Mouse (Mus musculus) embryo, embryonic 10 days (tissue): ENCODE measurements around the gene Elavl1.

Source experiments
- DNase-seq: peaks from one replicate; pipeline ENCODE4 v3.0.0-alpha.2; 2015; ENCODE audit warnings: low spot score

Elavl1 gene

GRCm38 (mm10) chr8:4321031-4321430, 4.2 kb downstream of the Elavl1 start:
- DNase-seq, result no peak

GRCm38 (mm10) chr8:4320404-4320803, 4.8 kb downstream of the Elavl1 start:
- no peak for DNase-seq

DNA sequence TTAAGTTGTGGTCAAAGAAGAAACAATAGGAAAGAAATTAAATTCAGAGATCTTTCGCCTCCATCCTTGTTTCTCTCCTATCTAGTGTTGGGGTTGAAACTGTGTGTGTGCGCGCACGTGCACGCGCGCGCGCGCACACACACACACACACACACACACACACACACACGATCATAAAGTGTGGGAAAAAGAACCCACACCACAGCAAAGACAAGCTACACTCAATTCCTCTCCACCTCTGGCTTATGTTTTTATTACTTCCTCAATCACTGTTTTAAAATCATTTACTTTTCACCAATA, 5.7 kb downstream of the Elavl1 start:
- no peak for DNase-seq

GRCm38 (mm10) chr8:4318796-4319572, 6.2 kb downstream of the Elavl1 start:
- DNase-seq, result no peak

DNA sequence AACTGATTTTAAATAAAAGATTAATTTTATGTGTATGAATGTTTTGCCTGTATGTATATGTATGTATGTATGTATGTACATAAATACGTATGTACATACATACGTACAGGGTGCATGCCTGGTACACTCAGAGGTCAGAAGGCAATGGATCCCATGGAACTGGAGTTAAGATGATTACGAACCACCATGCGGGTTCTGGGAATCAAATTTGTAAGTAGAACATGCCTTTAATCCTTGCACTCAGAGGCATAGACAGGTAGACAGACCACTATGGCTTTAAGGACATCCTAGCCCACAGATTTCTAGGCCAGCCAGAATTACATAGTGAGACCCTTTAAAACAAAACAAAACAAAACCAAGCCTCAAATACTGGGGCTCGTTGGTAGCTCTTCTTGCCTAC, 7.1 kb downstream of the Elavl1 start:
- DNase-seq, result no peak

GRCm38 (mm10) chr8:4314852-4315251, 10.4 kb downstream of the Elavl1 start:
- no peak for DNase-seq

DNA sequence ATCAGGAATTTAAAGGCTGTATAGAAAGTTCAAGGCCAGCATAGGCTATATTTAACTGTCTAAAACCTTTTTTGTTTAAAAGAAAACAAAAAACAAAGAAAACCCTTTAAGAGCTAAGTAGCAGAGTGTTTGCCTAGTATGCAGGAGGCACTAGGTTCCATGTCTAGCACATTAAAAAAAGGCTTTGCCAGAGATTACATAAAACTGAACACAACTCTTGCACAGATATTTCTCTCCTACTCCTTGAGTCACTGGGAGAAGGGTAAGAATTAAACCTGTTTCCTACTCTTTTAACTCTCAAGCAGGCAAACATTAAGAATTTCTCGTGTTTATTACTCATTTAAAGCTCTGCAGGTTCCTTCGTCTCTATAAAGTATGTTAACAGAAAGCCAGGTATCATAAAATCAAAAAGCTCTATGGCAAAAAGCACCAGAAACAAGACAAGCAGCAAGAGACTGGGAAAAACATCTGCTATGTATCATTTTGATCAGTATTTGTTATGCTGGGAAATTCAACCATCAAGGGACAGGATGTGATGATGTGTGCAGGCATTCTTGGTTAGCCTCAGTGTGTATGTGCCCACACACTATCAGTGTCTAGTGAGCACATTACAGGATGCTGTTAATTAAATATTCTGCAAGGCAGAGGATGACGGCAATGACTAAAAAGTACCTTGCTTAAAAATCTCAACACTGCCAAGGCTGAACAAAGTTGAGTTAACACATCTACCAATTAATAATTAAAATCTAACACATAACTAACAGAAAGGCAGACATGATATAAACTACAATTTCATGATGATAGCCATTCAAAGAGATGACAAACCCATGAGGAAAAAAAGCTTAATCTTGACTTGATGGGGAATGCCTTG, 11.7 kb downstream of the Elavl1 start:
- DNase-seq, result no peak

DNA sequence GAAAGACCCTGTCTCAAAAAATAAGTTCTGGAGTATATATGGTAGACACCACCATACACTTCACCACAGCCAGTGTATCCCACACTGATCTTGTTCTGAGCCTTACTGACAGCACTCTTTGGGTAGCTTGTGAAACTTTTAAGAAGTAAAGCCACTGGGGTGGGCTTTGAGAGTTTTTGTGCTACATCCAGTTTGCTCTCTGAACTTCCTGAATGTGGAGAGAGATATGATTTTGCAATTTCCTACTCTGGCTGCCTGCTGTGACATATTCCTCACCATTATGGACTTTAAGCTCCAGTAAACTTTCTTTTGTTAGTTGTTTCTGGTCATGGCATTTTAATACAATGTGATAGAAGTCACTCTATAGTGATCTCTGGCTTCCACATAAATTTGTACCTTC, 13.1 kb downstream of the Elavl1 start:
- no peak for DNase-seq

DNA sequence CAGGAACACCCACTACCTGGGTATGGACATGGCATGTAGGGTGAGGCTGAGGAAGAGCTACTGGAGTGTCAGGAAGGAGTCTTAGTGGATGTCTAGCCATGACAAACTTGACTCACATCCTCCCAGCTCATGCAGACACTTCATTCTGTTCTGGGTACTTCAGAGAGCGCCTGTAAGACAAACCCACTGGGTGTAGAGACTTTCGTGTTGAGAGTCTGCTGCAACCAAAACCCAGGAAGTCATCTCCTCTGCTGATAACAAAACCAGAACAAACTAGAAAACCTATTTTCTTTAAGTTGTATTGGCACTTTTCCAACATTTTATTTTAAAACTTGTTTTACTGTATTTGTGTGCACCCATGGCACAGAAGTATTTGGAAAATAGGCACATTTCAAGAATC, 19.4 kb downstream of the Elavl1 start:
- DNase-seq, result no peak

DNA sequence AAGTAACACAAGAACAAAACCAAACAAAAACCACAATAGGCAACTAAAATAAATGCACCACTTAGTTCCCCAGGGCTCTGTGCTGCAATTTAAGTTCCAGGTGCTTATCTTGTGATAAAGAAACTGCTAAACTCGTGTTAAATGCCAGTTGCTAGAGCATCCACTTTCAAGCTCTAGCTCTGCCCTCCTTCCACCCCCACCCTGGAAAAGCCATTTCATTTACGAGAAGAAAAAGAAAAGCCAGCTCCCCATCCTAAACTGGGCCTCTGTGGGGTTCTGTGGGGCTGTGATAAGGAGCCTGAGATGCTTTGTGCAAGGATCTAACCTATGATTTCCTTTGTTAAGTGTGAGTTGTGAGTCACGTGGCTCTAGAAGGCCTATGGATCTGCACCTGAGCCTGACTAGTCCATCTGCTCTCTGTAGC, 21.1 kb downstream of the Elavl1 start:
- no peak for DNase-seq

DNA sequence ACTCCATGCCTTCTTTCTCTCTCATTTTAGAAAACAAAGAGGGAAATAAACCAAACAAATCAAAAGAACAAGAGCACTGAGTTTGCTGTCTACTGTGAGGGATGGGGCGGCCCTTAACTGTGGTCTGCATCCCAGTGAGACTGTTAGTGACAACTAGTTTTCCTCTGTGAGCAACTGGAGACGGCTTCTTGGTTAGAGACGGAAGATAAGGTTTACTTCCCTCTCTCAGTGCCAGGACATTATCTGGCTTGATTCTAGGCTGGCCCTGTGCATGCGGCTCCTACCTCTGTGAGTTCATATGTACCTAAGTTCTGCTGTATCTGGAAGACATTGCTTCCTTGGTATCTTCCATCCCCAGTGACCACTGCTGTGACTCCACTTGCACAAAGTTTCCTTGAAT, 27.4 kb downstream of the Elavl1 start:
- no peak for DNase-seq

- no peak for DNase-seq
These were observed 32.5 kb downstream of the Elavl1 start for GRCm38 (mm10) chr8:4292738-4293137.

GRCm38 (mm10) chr8:4276111-4276465, 49.1 kb downstream of the Elavl1 start:
- DNase-seq, result no peak

GRCm38 (mm10) chr8:4275275-4276110, 49.7 kb downstream of the Elavl1 start, which contains the start of gene Timm44:
Timm44 (minus strand) TSS chr8:4275913.
- peak; percentile 99 for DNase-seq

- no peak for DNase-seq
These were observed 55.6 kb downstream of the Elavl1 start for GRCm38 (mm10) chr8:4269609-4270008.

- DNase-seq, result no peak
These were observed 57.6 kb downstream of the Elavl1 start for GRCm38 (mm10) chr8:4267627-4268026.

GRCm38 (mm10) chr8:4265160-4265914, 59.9 kb downstream of the Elavl1 start:
- DNase-seq, result no peak

- no peak for DNase-seq
These were observed 62.0 kb downstream of the Elavl1 start for GRCm38 (mm10) chr8:4263105-4263791.

DNA sequence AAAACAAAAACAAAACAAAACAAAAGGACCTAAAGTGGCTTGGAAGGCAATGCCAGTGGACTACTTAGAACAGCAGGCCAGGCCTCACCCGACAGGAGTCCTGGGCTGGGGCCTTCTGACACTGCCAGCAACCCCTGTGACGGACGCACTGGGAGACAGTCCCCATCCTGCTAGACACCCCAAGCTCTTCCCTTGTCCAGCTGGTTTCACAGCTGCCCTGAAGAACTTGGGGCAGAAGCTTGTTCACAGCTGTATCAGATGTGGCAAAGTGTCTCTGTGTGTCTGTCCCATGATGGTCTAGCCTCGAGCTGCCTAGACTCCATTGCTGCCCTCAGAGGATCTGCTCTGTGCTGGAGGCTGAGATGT, 65.4 kb downstream of the Elavl1 start:
- no peak for DNase-seq

DNA sequence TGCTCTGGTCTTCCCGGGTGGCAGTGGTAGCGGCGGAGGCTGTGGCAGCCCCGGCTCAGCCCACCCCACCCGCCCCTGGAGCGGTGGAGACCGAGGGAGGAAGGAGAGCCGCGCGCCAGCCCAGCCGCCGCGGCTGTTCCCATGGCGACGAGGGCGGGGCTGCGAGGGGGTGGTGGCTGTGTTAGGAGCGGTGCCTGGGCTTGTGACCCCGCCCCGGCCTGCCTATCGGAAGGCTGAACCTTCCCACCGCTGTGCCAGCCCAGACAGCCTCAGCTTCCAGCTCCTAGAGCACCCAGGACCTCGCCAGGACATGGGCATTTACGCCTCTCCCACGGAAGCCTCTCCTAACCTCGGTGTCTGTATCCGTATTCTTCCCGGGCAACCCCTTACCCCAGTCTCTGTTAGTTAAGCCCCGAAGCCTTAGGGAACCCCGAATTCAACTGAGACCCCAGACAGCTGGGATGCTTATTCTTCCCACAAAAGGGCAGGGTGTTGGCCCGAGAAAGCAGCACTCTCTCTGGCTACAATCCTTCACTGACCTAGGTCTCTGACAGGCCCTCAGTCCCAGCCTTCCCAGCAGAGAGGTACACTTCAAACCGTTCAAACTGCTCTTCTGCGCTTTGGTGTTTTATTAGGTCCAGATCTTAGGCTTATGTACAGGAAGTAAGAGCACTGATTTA, 65.9 kb downstream of the Elavl1 start, which contains the start of gene Ctxn1:
Gene Ctxn1 (minus strand): TSS at position 150 of the 680 bp plus-strand sequence.
- DNase-seq, result peak; percentile 92

DNA sequence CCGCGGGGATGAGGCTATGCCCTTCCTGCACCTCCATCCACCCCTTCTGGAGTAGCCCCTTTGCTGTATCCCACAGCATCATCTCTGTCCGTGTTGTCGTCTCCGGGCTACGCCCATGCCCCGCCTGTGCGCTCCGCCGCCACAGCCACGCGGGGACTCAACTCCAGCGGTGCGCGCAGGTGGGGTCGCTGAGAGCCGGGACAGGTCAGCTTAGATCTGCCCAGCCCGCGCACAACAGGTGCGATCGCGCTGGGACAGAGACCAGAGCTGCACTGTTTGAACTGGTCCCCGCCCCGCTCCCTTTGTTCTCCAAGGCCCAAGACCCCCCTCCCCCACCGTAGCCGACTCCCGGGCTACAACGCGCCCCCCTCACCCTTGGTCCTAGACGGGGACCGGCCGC, 66.5 kb downstream of the Elavl1 start:
- DNase-seq, result peak; percentile 66
